Mouse (Mus musculus) layer of hippocampus, adult 18-20 months (tissue): ENCODE results near the gene Tmod4. TPM values are rescaled to one million over a fixed set of nuclear protein-coding genes. Genes with fewer than 3 reads are reported as not detected.

Experiments used
- DNase-seq, 2 experiments: peaks; one replicate each; pipeline ENCODE4 v3.0.0; 2022; ENCODE audit warnings: low spot score in 2 of 2
- microRNA-seq, 2 experiments: library from miRNA; unstranded; fragments of <30 nt; microRNA quantifications; one replicate each; pipeline ENCODE4 v1.2.0; 2021
- total RNA-seq, 2 experiments: library from RNA; stranded (reverse); gene quantifications; 2 replicates each; pipeline ENCODE4 v1.2.3; 2021

Tmod4 gene
- total RNA-seq, 2 experiments from 2014 or later = 0.48 to 0.82 TPM

DNA sequence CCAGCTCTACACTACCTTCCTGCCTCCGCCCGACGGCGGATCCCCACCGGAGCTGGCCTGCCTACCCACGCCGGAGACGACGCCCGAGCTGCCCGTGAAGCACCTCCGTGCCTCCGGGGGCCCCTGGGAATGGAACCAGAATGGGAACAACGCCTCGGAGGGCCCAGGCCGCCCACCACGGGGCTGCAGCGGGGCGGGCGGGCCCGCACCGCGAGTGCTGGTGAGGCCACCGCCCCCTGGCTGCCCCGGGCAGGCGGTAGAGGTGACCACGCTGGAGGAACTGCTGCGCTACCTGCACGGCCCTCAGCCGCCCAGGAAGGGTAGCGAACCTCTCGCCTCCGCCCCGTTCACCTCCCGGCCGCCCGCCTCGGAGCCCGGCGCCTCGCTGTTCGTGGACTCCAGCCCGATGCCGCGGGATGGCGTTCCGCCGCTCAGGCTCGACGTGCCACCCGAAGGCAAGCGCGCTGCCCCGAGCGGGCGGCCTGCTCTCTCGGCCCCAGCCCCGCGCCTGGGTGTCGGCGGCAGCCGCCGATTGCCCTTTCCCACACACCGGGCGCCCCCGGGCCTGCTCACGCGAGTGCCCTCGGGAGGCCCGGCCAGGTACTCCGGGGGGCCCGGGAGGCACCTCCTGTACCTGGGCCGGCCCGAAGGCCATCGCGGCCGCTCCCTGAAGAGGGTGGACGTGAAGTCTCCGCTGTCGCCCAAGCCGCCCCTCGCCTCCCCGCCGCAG lies 48.4 kb downstream of the Tmod4 start:
- DNase-seq = no peak

DNA sequence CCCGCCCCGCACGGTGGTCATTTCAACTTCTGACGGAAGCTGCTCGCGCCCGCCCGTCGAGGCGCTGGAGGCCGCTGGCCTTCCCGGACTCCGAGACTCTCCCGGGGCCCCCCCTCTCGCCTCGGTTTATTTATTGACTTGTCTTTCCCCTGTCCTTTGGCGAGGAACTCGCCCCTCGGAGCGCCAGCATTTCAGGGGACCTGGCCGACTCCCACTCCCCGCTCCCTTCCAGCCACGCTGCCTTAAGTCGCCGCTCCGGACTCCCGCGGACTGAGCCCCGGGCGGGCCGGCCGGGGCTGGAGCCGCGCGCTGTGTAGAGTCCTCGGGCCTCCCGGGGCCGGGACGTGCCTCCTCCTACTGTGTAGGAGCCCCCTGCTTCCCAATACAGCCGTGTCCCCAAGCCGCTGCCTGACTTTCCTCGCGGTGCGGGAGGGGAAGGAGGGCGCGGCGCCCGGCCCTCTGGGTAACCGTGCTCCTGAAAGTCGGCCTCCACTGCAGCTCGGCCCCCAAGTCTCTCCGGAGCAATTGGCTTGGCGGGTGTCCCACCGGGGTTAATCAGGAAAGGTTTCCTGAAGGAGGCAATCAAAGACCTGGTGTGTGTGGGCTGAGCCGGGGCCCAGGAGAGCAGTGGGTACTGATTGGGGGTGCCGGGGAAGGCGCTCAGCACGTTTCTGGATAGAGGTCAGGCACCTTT lies 49.1 kb downstream of the Tmod4 start:
- DNase-seq = no peak

DNA sequence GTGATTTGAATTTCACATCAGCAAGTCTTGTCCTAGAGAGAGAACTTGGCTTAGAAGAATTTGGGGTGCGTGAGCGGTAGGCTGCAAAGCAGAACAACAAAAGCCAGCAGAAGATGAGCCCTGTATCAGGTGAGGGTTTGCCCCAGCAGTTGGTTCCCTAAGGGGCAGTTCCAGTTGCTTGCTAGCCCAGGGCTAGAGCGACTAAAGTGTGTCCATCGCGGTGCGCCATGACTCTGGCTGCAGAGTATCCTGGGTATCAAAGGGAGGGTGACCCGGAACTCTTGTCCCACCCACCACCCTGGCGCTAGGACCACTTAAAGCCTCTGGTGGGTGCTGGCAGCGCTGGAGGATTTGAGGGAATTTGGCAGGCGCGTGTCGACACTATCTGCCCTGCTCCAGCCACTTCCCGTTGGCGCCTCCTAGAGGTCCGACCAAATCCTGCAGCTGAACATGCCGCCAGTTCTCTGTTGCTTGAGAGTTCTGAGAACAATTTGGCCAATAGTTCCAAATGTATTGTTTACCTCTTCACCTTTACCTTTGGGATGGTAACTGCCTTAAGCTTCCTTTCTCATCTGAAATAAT lies 49.8 kb downstream of the Tmod4 start:
- peak; percentile 53 to 78 for DNase-seq

DNA sequence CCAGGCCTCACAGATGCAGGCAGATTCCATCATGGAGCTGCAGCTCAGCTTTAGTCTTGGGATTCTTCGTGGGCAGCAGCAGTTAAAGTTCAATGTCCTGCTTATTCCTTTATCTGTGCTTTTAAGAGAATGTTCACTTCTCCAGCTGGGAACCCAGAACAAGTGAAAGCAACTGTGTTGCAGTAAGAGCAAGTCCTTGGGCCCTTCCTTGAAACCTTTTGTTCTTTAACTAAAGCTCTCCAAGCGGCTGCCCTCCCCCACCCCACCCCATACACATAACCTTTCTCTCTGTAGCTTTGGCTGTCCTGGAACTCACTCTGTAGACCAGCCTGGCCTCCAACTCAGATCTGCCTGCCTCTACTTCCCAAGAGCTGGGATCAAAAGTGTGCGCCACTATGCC lies 52.2 kb downstream of the Tmod4 start:
- DNase-seq = no peak

DNA sequence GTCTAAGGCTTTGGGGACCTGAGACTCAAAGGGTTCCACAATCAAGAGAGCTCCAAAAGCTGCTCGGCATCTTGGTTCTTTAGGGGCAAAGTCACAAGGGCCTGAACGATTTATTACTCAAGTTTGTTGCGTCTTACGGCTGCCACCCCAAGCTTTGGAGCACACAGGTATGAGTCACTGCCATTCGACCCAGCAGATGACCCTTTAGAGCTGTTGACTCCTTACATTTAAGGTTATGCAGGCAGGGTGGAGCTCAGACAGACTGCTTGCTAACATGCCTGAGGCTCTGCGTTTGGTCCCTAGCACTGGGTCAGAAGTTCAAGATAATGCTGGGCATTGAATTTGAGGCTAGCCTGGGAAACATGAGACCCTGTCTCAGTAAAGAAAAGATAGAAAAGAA lies 53.3 kb downstream of the Tmod4 start:
- DNase-seq = no peak

Small RNAs within 50 kb of the gene (microRNA-seq; reads per million reads assigned to microRNA genes)
- 0 reads per million in 2 experiments for gene Mir8099-1

Other genes with a start within 250 kb of the Tmod4 start
- 100 to 1,000 TPM; 267 to 268 TPM for gene Psmb4, start 237.5 kb upstream of the Tmod4 start, total RNA-seq
- 10 to 100 TPM; 12.6 to 14.1 TPM for gene Selenbp1, start 191.4 kb upstream of the Tmod4 start, total RNA-seq
- gene Rfx5, start 170.4 kb upstream of the Tmod4 start, total RNA-seq = 10 to 100 TPM; 19.5 to 22.0 TPM
- 10 to 100 TPM; 61.1 to 63.4 TPM for gene Pi4kb, start 149.7 kb upstream of the Tmod4 start, total RNA-seq
- gene Zfp687, start 109.0 kb upstream of the Tmod4 start, total RNA-seq = 10 to 100 TPM; 24.4 to 26.2 TPM
- gene Psmd4, start 81.9 kb upstream of the Tmod4 start, total RNA-seq = 100 to 1,000 TPM; 154 to 169 TPM
- gene Pip5k1a, start 17.5 kb upstream of the Tmod4 start, total RNA-seq = 10 to 100 TPM; 69.1 to 71.7 TPM
- gene Vps72, start 13.5 kb upstream of the Tmod4 start, total RNA-seq = 10 to 100 TPM; 46.7 to 48.2 TPM
- gene Scnm1, start 9.5 kb downstream of the Tmod4 start, total RNA-seq = 10 to 100 TPM; 43.5 to 48.9 TPM
- 10 to 100 TPM; 16.1 to 16.5 TPM for gene Lysmd1, start 9.6 kb downstream of the Tmod4 start, total RNA-seq
- gene Tnfaip8l2, start 17.9 kb downstream of the Tmod4 start, total RNA-seq = 1 to 10 TPM; 2.6 to 3.1 TPM
- gene Sema6c, start 36.0 kb downstream of the Tmod4 start, total RNA-seq = 10 to 100 TPM; 29.4 to 34.2 TPM
- 10 to 100 TPM; 12.7 to 13.2 TPM for gene Gabpb2, start 93.4 kb downstream of the Tmod4 start, total RNA-seq
- 10 to 100 TPM; 72.7 to 72.9 TPM for gene Cdc42se1, start 104.3 kb downstream of the Tmod4 start, total RNA-seq
- 100 to 1,000 TPM; 263 to 266 TPM for gene Mllt11, start 107.7 kb downstream of the Tmod4 start, total RNA-seq
- gene Gm128, start 117.1 kb downstream of the Tmod4 start, total RNA-seq = under 1 TPM in 1 of 2 experiments, not detected in 1; 0.15 TPM
- under 1 TPM in 1 of 2 experiments, not detected in 1; 0.37 TPM for gene Bnipl, start 126.7 kb downstream of the Tmod4 start, total RNA-seq
- 10 to 100 TPM; 19.2 to 21.0 TPM for gene Mindy1, start 156.9 kb downstream of the Tmod4 start, total RNA-seq
- gene Prune1, start 157.6 kb downstream of the Tmod4 start, total RNA-seq = 10 to 100 TPM; 21.0 to 21.1 TPM
- gene Anxa9, start 182.7 kb downstream of the Tmod4 start, total RNA-seq = under 1 TPM; 0.59 to 0.63 TPM
- gene Cers2, start 190.3 kb downstream of the Tmod4 start, total RNA-seq = 10 to 100 TPM; 54.2 to 54.5 TPM
- 10 to 100 TPM; 31.9 to 38.0 TPM for gene Setdb1, start 232.7 kb downstream of the Tmod4 start, total RNA-seq